Mouse (Mus musculus) small intestine, adult 2 months (tissue): Measurements from ENCODE around the gene Wdr48. TPM values are rescaled to one million over a fixed set of nuclear protein-coding genes. Genes with fewer than 3 reads are reported as not detected.
A peak's percentile ranks its signal among the peaks of the same experiment; 100 is the strongest.

Source experiments
- H3K27ac ChIP-seq: fragments of 200-500 bp; 2 replicates; pipeline ENCODE4 v1.5.1; 2012; ENCODE audit warnings: low read depth, low read length, control low read depth, inconsistent platforms; ENCODE audit not compliant: insufficient read depth
- H3K27me3 ChIP-seq: fragments of 200-500 bp; 2 replicates; pipeline ENCODE4 v1.6.1; 2012; ENCODE audit warnings: mild to moderate bottlenecking, moderate library complexity, low read length, inconsistent platforms; ENCODE audit not compliant: control insufficient read depth, insufficient read depth
- H3K36me3 ChIP-seq: fragments of 200-500 bp; 2 replicates; pipeline ENCODE4 v1.6.1; 2012; ENCODE audit warnings: mild to moderate bottlenecking, low read length, control low read depth, inconsistent platforms; ENCODE audit not compliant: control insufficient read depth, insufficient read depth
- H3K4me1 ChIP-seq: fragments of 200-500 bp; 2 replicates; pipeline ENCODE4 v1.6.1; 2012; ENCODE audit warnings: low read length, inconsistent platforms, mixed read lengths; ENCODE audit not compliant: control insufficient read depth, insufficient read depth, insufficient read length
- H3K4me3 ChIP-seq: fragments of 200-500 bp; 2 replicates; pipeline ENCODE4 v1.5.1; 2012; ENCODE audit warnings: low read depth, mild to moderate bottlenecking, control low read depth, inconsistent platforms, low read length, moderate library complexity
- CTCF ChIP-seq: fragments of 200-500 bp; IDR thresholded peaks from 2 replicates; pipeline ENCODE4 v1.5.1; 2012; ENCODE audit warnings: low read depth, mild to moderate bottlenecking, control low read depth, inconsistent platforms, low read length, moderate library complexity, mixed read lengths; ENCODE audit not compliant: insufficient replicate concordance, insufficient read length; ENCODE audit errors: extremely low read depth
- POLR2A ChIP-seq: fragments of 200-500 bp; IDR thresholded peaks from 2 replicates; pipeline ENCODE4 v1.6.1; 2012; ENCODE audit warnings: low read depth, mild to moderate bottlenecking, control low read depth, inconsistent platforms, low read length, moderate library complexity
- WGBS: fragments of 180-500 bp; shearing (Covaris S2); methylation state at CpG from one replicate; pipeline ENCODE4 v1.1.7; 2018; 5-methylcytosine and 5-hydroxymethylcytosine counted together
- polyA plus RNA-seq: library from polyadenylated mRNA; depleted of rRNA; stranded (reverse); fragments of >200 nt; gene quantifications from 2 replicates; pipeline ENCODE4 v1.2.3, GENCODE M21; 2012

The Wdr48 gene
- polyA plus RNA-seq, 1 experiment, result 15.5 TPM

GRCm38 (mm10) chr9:119958835-119959234, 64.2 kb downstream of the Wdr48 start:
- WGBS, result 53% methylated on average over 9 of the region's 9 CpGs
- TF ChIP-seq POLR2A (no peak), CTCF (no peak)
- no peak overlapping the region for H3K27ac ChIP-seq
- no peaks in the 10 kb centered on the region for H3K27me3 ChIP-seq
- H3K4me3 ChIP-seq, result no peak overlapping the region
- H3K36me3 ChIP-seq, result no peaks in the 10 kb centered on the region
- peaks cover 1% of the 10 kb centered on the region; the same call in 1 of the 2 replicates for H3K4me1 ChIP-seq

- peaks cover 1% of the 10 kb centered on the region; the same call in 1 of the 2 replicates for H3K4me1 ChIP-seq
Measured at GRCm38 (mm10) chr9:119962216-119962615, 67.5 kb downstream of the Wdr48 start.

GRCm38 (mm10) chr9:119962987-119963667, 68.4 kb downstream of the Wdr48 start:
- 28% methylated on average over 21 of the region's 21 CpGs for WGBS
- H3K4me3 ChIP-seq, result no peak overlapping the region
- H3K27me3 ChIP-seq, result no peaks in the 10 kb centered on the region
- no peaks in the 10 kb centered on the region for H3K36me3 ChIP-seq
- TF ChIP-seq CTCF (peak; percentile 73), POLR2A (no peak)
- H3K4me1 ChIP-seq, result peaks cover 1% of the 10 kb centered on the region; the same call in 1 of the 2 replicates
- no peak overlapping the region for H3K27ac ChIP-seq

More at GRCm38 (mm10) chr9:119962216-119962615, 67.5 kb downstream of the Wdr48 start:
- TF ChIP-seq CTCF (no peak), POLR2A (no peak)
- no peak overlapping the region for H3K27ac ChIP-seq
- WGBS, result 61% methylated on average over 4 of the region's 4 CpGs
- H3K36me3 ChIP-seq, result no peaks in the 10 kb centered on the region
- no peak overlapping the region for H3K4me3 ChIP-seq
- no peaks in the 10 kb centered on the region for H3K27me3 ChIP-seq

- Histone ChIP-seq H3K27ac (no peak overlapping the region), H3K27me3 (no peaks in the 10 kb centered on the region), H3K36me3 (no peaks in the 10 kb centered on the region), H3K4me1 (peaks cover 1% of the 10 kb centered on the region; the same call in 1 of the 2 replicates), H3K4me3 (no peak overlapping the region)
- TF ChIP-seq CTCF, result no peak
- no peak for TF ChIP-seq POLR2A
- 66% methylated on average over 3 of the region's 3 CpGs for WGBS
Measured at GRCm38 (mm10) chr9:119964206-119964605, 69.5 kb downstream of the Wdr48 start.

GRCm38 (mm10) chr9:119965186-119965585, 70.5 kb downstream of the Wdr48 start:
- 60% methylated on average over 3 of the region's 3 CpGs for WGBS
- H3K4me3 ChIP-seq, result no peak overlapping the region
- no peaks in the 10 kb centered on the region for H3K36me3 ChIP-seq
- no peak for TF ChIP-seq POLR2A
- TF ChIP-seq CTCF, result no peak
- no peaks in the 10 kb centered on the region for H3K27me3 ChIP-seq
- peaks cover 1% of the 10 kb centered on the region; the same call in 1 of the 2 replicates for H3K4me1 ChIP-seq
- no peak overlapping the region for H3K27ac ChIP-seq

GRCm38 (mm10) chr9:119966221-119966910, 71.7 kb downstream of the Wdr48 start:
- H3K27me3 ChIP-seq, result no peaks in the 10 kb centered on the region
- no peak overlapping the region for H3K27ac ChIP-seq
- no peak for TF ChIP-seq POLR2A
- no peak for TF ChIP-seq CTCF
- H3K4me1 ChIP-seq, result peaks cover 3% of the 10 kb centered on the region; the same call in 1 of the 2 replicates
- peaks cover 2% of the 10 kb centered on the region for H3K36me3 ChIP-seq
- no peak overlapping the region for H3K4me3 ChIP-seq
- 87% methylated on average over 26 of the region's 26 CpGs for WGBS

GRCm38 (mm10) chr9:119969811-119970210, 75.1 kb downstream of the Wdr48 start:
- no peaks in the 10 kb centered on the region for H3K27me3 ChIP-seq
- WGBS, result 87% methylated on average over 7 of the region's 7 CpGs
- H3K4me1 ChIP-seq, result 0 out of 2 replicates have a peak, but pooled peaks cover 2% of the 10 kb centered on the region
- no peak overlapping the region for H3K4me3 ChIP-seq
- H3K27ac ChIP-seq, result no peak overlapping the region
- TF ChIP-seq POLR2A, result no peak
- TF ChIP-seq CTCF, result no peak
- peaks cover 29% of the 10 kb centered on the region for H3K36me3 ChIP-seq
